Mouse (Mus musculus): ENCODE results near the gene AC131692.1. TPM values are rescaled to one million over a fixed set of nuclear protein-coding genes. Genes with fewer than 3 reads are reported as not detected.

AC131692.1 gene
- total RNA-seq, 2 experiments from 2014 or later = 0.82 TPM; not detected in 1

DNA sequence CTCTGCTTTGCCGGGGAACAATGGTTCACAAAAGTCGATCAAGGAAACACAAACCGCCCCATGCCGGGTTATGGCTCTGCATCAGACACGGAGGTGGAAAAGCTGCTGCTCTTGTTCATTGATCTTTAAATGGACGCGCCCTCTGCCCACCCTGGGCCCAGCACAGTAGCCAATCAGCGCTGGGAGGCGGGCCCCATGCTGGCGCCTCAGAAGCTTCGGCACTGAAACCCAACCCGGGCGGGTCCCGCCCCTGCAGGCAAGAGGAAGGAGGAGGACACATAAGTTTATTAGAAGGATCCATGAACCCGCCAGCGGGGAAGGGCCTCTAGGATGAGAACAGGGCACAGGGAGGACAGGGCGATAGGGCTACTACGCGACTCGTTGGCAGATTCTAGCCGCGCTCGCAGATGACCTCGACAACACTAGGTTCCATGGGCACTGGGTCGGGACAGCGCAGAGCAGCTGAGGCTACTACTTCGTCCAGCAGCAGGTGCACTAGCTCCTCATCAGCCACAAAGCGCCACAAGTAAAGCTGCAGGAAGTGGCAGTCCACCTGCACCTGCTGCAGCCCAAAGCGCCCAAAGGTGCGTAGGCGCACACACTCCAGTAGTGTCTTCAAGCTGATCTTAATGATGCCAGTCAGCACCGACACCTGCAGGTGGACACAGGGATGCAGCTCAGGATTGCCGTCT is 26.3 kb upstream of the AC131692.1 start, which contains the start of gene Tm7sf2:
Tm7sf2 (minus strand) TSS at position 650 of the 692 bp plus-strand sequence.
- peak; percentile 96 for DNase-seq

DNA sequence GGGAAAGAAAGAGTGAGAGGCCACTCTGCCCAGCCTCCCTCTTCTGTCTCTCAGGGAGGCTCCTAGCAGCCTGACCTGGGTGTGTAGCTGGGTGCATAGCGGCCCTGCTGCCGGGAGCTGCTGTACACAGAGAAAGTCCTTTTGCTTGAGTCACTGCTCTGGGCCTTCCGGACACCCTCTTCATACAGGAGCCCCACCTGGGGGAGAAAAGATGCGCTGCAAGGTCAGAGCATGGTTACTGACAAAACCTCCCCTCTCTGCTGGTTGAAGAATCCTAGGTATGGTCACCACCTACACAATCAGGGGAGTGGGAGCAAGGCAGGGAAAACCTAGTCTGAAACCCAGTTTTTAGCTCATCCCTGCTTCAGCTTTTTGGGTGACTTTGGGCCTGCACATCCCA is 25.3 kb upstream of the AC131692.1 start:
- no peak for DNase-seq

DNA sequence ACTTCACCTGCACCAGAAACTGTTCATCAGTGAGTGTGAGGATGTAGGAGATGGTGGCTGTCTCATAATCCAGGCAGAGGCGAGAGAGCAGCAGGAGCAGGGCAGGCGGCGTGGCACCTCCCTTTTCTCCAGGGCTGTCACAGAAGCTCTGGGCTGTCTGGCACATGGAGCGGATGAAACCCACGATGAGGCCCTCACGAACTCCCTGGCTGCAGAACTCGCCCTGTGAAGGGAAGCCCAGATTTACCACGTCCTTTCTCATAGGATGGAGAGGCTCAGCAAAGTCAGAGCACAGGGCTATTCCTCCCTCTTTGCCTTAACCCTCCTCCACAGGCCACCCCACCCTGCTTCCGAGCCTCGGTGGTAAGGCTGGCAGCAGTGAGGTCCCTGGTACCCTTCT is 24.4 kb upstream of the AC131692.1 start:
- DNase-seq = no peak

DNA sequence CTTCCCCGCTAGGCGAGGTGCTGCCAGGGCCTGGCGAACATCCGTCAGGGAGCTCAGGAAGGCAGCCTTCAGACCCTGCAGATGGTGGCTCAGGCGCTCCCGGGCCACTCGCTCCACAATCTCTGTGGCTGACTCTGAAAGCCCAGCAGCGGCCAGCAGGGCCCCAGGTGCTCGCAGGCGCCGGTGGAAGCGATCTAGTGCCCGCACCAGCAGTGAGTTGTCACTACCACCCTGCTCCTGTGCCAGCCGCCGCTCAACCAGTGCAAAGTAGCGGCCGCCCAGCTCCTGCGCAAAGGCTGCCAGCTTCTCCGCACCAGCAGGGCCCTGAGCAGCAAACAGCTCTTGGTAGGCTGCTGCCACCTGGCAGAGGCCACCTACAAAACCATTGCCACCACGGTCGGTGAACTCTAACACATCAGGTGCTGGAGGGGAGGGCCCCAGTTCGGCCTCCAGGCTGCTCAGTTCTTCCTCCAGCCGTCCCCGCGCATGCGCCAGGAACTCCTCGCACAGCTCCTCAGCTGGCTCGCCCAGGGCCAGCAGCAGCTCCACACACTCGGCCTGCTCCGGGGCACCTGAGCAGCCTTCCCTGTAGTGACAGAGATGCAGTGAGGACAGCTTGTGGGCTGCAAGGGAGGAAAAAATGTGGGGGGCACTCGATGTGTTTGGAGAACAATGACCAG is 23.5 kb upstream of the AC131692.1 start:
- DNase-seq = no peak

DNA sequence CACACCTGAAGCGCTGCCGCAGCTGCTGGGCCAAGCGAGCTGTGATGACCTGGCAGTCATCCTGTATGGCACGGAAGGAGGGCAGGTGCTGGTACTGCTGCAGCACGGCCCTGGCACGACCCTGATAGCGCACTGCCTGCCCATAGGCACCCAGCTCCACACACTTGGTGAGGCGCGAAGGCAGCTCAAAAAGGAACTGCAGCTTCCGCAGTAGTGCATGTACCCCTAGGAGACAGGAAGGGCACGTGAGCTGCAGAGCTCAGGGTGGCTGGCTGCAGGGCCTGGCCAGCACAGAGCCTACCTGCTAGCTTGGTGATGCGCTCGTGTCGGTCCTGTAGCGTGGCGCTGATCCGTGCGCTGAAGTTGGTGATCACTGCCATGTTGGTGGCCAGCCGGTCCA is 23.0 kb upstream of the AC131692.1 start:
- no peak for DNase-seq

DNA sequence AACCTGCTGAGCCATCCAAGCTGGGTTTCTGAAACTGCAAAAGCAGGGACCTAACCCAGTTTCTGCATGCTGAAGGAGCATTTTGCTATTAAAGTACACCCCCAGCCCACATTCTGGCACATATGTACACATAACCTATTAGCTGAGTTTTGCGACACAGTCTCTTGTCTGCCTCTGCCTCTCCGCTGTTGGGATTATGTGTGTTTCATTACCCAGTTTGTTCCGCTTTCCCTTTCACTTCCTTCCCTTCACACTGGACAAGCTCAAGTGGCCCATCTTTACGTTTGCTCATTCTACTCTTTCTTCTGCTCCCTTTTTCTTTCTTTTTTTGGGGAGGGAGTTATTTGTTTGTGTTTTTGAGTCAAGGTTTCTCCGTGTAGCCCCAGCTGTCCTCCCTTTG is 20.3 kb upstream of the AC131692.1 start:
- DNase-seq = no peak

DNA sequence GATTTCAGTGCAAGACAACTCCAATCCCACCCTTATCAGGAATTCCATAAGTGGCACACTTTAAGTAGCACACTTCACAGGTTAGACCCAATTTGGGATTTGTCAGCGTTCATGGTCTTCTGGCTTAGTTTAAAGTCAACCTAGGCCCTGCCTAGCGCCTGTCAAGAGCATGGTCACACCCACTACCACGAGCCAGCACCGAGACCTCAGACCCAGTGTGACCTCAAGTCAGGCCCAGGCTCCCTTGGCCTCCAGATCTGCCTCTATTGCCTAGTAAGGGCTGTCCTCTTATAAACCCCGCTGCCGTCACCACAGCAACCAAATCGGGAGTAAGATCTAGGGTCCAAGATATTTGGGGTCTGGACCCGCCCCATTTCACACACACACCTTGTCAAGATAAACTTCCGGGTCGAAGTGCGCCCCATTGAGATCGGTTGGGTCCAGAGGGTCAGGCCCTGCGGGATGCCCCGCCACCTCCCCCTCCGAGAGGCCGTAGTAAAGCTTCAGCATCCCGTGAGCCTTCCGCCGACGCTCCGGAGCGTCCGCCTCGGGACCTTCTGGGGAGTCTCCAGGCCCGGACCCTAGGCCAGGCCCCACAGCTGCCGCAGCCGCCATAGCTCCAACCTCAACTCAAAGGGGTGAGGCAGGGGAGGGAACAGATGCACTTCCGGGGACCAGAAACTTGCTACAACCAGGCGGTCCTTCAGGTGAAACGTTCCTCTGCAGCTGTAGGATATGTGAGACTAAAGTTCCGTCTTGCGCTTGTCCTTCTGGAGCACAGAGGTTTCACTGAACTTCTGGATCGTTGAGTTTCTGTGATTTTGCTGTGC is 17.4 kb upstream of the AC131692.1 start, which contains the start of gene Vps51:
Vps51 (minus strand) TSS at position 668 of the 830 bp plus-strand sequence.
- DNase-seq = peak; percentile 90

DNA sequence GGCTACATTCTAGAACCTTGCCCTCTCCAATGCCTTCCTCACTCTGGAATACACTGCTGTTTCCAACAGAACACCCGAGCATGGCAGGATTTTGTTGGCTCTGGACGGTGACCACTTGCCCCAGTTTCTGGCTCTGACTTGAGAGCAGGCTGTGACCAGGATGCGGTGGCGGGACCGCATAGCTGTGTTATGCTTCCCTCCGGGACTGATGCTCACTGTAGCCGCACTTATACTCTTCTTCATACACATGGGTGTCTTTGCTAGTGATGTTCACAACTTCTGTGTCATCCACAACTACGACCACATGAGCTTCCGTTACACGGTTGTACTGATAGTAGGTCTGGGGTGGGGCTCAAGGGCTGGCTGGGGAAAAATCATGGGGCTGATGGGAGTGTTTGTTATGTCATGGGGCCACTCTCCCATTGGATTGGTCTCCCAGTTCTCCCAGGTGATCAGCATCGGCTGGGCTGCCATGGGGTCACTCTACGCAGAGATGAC is 14.2 kb upstream of the AC131692.1 start, which contains the start of gene Tmem262:
Tmem262 (plus strand) TSS at position 51 of the 498 bp plus-strand sequence.
- no peak for DNase-seq

DNA sequence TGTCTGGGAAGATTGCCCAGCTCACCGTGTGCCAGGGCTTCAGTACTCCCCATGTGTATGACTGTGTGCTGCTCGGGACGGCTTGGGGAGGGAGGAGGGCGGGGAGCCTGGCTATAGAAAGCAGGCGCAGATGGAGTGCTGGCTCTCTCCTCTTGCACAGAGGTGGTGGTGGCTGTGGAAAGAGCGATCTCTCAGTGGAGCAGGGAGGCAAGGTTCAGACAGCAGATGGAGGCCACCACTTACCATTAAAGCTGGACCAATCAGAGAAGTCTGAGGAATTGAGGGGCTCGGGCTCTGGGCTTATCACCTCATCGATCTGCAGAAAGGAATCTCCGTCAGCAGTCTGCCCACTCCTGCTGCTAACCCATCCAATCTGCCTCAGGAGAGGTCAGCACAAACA is 12.1 kb upstream of the AC131692.1 start, which contains the start of gene Gm28374:
Gm28374 (minus strand) TSS at position 101 of the 400 bp plus-strand sequence.
- DNase-seq = no peak

DNA sequence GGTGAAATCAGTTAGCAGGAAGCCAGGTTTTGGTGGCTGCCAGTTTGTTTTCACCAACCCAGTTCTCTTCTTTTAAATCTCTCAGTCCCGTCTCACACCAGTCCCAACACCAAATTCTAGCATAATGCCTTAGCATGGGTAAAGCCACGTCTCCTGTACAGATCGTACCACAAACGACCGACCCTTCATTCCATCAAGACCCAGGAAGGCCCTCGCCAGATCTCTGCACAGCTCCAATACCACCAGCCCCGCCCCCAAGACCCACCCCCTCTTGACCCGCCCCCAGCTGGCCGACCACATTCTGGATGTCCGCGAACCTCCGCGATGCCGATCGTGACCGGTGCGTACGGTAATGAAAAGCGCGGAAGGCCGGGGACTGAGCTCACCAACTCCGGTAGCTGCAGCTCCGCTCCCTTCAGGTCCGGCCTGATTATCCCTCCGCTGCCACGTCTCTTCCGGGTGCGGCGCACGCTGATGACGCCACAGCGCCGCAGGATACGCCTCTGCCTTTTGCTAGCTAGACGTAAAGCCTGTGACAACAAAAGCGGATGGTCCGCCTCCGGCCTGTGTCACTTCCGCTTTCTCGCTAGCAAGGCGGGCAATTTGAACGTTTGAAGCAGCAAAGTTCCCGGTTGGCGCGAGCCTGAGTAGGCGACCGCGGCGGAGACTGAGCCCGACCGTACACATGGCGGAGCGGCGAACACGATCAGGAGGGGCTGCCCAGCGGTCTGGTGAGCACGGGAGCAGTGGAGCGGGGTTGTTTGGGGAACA is 9.6 kb upstream of the AC131692.1 start, which contains the start of the genes Zfpl1 and Cdca5:
Zfpl1 (minus strand) TSS at position 479 of the 771 bp plus-strand sequence.
Cdca5 (plus strand) TSS at position 506 of the 771 bp plus-strand sequence.
- peak; percentile 97 for DNase-seq

DNA sequence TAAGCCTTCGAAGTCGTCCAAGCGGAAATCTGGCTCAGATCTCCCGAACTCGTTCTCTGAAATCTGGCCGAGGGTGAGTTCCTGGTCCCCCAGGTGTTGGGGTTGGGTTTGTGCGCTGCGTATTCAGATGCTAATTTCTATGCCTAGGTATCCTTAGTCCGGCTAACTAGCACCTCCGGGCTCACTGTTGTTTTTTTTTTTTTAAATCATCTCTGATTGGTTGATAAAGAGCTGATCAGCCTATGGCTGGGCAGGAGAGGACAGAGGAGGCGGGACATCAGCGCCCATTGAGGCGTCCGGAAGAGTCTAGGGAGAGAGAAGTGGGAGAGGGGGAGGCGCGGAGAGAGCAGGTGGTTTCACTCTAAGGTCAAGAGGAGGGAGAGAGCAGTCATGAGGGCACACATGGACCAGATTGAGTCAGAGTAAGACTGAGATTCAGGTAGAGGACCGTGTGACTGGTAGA is 8.8 kb upstream of the AC131692.1 start:
- DNase-seq = peak; percentile 77

DNA sequence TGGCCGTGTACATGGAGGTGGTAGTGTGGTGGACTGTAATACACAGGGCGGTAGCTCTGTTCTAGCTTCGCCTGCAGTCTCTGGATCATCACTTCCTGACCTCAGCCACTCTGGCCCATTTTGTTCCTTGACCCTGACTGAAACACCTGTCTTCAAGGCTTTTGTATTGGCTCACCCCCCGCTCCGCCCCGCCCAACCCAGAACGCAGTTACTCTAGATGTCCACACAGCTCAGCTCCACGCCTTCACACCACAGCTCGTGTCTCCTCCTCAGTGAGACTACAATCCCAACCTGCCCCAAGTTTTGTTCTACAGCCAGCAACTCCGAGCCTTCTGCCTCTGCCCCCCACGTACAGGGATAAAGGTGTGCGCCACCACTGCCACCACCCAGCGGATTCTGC is 5.4 kb upstream of the AC131692.1 start:
- DNase-seq = no peak

DNA sequence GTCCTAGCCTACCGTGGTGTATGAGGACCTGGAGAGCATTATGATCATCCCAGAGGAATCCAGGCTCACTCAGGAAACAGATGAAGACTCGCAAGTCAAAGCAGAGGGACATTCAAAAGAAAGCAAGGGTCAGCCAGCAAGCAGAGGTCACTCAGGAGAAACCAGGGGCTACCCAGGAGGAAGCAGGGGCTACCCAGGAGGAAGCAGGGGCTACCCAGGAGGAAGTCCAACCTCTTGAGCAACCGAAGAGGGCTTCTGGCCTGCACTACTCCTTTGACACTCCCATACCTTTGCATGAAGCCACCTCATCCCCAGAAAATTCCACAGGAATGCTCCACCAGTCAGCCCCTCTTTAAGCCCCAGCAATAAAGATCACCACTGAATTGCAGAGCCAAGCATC is 3.6 kb downstream of the AC131692.1 start:
- no peak for DNase-seq

DNA sequence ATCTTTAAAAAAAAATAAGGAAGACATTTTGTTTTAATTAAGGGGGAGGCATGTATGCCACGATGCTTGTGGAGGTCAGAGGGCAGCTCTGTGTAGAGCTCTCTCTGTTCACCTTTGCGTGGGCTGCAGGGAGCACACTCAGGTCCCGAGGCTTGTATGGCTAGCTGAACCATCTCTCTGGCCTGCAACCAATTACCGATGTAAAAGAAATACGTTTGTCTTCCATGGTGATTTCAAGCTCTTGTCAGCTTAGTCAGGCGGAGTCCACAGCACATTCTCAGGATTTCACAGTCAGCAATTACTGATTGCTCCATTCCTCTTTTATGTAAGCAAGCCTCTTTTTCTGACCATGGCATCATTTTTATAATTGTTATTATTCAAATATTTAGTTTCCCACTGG is 7.0 kb downstream of the AC131692.1 start:
- DNase-seq = no peak

DNA sequence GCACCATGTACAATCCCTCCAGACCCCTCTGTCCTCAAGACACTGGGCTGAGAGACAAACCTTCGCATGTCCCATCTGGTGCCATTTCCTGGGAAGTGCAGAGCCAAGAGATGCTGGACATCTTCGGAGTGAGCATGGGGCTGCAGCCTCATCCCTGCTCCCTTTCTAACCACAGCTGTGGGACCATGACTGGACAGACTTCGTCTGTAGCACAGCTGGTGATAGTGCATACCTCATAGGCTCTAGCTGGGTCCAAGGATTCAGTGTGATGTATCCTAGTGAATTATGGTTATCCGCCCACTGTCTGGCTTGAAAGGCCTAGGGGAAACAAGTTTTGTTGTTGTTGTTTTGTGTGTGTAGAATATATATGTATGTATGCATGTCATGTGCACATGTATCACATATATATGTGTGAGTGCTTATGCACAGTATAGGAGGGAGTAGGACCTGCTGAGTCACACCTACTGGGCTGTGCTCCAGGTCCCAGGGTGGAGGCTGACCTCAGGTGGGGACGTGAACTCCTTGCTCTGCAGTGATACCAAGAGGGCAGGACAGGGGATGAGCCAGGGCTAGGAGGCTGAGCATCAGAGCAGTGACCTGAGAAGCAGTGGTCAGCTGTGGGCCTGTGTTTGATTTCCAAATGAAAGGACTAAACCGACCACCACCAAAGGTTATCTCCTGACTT is 8.1 kb downstream of the AC131692.1 start:
- no peak for DNase-seq

DNA sequence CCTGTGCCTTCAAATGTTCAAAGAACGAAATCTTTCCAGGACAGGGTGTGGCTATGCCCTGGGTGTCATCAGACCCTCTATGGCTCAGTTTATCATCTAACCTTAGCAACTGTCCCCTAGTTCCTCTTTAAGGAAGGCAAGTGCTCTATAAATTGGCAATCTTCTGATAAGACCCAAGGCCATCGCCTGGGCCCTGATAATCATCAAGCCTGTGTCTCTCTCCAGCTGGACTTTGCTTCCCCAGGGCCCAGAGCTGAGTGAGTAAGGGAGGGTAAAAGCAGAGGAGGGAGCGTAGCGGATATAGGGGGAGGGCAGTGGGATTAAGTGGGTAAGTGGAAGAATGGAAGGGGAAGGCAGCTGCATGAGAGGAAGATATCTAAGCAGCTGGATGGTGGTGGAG is 10.3 kb downstream of the AC131692.1 start:
- no peak for DNase-seq

DNA sequence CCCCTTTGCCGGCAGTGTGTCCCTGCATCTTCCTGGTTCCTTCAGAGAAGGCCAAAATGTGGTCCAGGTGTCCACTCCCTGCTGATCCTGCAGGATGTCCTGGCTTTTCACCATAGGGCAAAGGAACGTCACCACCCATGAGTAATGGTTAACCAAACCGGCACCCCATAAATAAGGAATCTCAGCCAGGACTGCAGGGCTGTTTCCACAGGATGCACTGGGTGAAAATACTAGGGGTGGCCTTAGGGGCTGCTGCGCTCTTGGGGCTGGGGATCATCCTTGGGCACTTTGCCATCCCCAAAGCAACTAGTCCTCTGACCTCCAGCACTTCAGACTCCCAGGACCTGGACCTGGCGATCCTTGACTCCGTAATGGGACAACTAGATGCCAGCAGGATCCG is 11.4 kb downstream of the AC131692.1 start, which contains the start of gene Naaladl1:
Naaladl1 (plus strand) TSS at position 197 of the 400 bp plus-strand sequence.
- DNase-seq = no peak

DNA sequence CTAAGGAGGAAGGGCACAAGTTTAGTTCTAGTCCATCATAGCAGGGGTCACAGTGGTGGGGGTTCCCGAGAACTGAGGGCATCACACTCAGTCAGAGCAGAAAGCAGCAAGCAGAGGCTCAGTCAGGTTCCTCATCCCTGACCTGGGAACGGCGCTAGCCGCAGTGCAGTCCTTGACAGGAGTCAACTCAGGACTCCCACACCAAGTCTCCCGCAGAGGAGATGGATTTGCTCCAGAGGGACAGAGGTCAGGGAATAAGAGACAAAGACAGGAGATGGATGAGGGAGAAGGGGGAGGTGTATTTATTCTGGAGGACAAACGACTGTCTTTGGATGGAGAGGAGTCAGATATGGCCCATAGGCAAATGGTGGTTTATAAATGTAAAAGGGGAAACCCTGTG is 18.9 kb downstream of the AC131692.1 start:
- DNase-seq = no peak

DNA sequence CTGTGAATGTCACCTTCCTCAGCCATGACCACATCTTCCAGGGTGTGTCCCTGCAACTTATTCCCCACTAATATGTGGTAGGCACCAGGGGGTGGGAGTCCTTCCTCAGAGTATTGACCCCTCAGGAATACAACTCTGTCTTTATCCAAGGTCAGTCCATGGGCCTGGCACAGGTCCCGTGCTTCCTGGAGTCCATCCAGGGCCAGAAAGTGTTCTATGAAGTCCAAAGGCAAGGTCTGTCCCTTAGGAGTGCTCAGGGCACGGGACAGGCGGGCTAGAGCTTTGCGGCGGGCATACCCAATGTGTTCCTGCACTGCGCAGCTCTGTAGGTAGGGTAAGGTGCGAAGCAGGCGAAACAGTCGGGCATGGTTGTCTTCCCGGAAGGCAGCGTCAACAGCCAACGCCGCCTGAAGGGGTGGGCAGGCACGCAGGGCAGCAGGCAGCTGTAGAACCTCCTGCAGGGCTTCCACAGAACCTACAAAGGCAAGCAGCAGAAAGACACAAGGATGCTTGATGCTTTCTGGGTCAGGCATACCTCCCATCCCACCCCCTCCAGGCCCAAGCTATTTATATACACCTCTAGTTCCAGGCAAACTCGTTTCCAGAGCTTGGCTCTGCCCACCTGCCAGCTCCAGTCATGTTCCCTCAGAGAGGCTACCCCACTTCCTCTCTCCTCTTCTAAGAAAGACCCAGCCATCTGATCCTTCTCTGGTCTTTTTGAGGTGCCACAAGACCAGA is 22.1 kb downstream of the AC131692.1 start:
- DNase-seq = peak; percentile 82

Measured in adrenal gland, postnatal 10 days (tissue).